In the genomic region with DNA sequence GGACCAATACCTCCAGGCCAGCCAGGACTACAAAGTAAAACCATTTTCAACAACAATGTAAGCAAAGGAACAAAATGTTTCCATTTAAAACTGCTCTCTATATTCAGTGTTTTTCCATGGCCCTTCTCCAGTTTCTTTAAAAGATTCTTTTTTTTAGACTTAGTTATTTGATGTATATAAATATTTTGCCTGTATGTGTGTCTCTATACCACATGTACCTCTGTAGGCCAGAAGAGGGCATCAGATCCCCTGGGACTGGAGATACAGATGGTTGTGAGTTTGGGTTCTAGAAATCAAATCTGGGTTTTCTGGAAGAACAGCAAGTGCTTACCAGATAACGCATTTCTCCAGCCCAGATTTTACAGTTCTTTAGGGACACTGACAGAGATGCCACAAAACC, we compare ENCODE assay signal across 18 mouse cellular contexts. TPM values are rescaled to one million over a fixed set of nuclear protein-coding genes. Genes with fewer than 3 reads are reported as not detected.
DNase-seq lines count a peak whose midpoint lies in the region; ATAC-seq and TF ChIP-seq lines count a peak whose summit lies in the region.
"Had no signal": no experiment of that assay in that cellular context is flagged by ENCODE, and none has a peak within 500 bp of the region (broad histone marks: within the 10 kb centered on the region; RNA-seq: fewer than 3 reads in every experiment).

No protein-coding gene starts in this region.

- no peak overlapping the region for H3K4me2 ChIP-seq in hindbrain, postnatal 0 days (ENCODE audit: low read depth, low read length)
- H3K4me2 ChIP-seq in hindbrain, embryonic 13.5 days, result no peak overlapping the region
- H3K4me2 ChIP-seq in midbrain, embryonic 14.5 days (ENCODE audit: low read length), result no peak overlapping the region
- no peak overlapping the region for H3K4me2 ChIP-seq in midbrain, embryonic 16.5 days (ENCODE audit: low read length)
- H3K4me2 ChIP-seq: heart, embryonic 15.5 days; limb, embryonic 12.5 days; neural tube, embryonic 13.5 days had no signal

- H3K9ac ChIP-seq in hindbrain, postnatal 0 days (replicated peaks; ENCODE audit: low read length), result no peak overlapping the region
- H3K9ac ChIP-seq in hindbrain, embryonic 13.5 days, result no peak overlapping the region
- H3K9ac ChIP-seq in midbrain, embryonic 14.5 days (replicated peaks; ENCODE audit: low read length), result no peak overlapping the region
- no peak overlapping the region for H3K9ac ChIP-seq in midbrain, embryonic 16.5 days (ENCODE audit: low read depth, low read length)
- H3K9ac ChIP-seq: heart, embryonic 15.5 days; limb, embryonic 12.5 days; neural tube, embryonic 13.5 days had no signal

- no peak overlapping the region for H3K4me3 ChIP-seq in hindbrain, postnatal 0 days (ENCODE audit: low read length)
- H3K4me3 ChIP-seq in hindbrain, embryonic 13.5 days, result no peak overlapping the region
- H3K4me3 ChIP-seq in midbrain, embryonic 14.5 days (replicated peaks; ENCODE audit: low read depth, low read length), result no peak overlapping the region
- H3K4me3 ChIP-seq in midbrain, embryonic 16.5 days (ENCODE audit: low read depth, low read length), result no peak overlapping the region
- H3K4me3 ChIP-seq in E14TG2a.4 (replicated peaks; ENCODE audit: low read length), result no peak overlapping the region
- H3K4me3 ChIP-seq: heart, embryonic 15.5 days; limb, embryonic 12.5 days; neural tube, embryonic 13.5 days had no signal

- no peak overlapping the region for H3K27ac ChIP-seq in hindbrain, postnatal 0 days
- H3K27ac ChIP-seq in hindbrain, embryonic 13.5 days, result no peak overlapping the region
- H3K27ac ChIP-seq in midbrain, embryonic 14.5 days (replicated peaks; ENCODE audit: low read depth, low read length), result no peak overlapping the region
- no peak overlapping the region for H3K27ac ChIP-seq in midbrain, embryonic 16.5 days (ENCODE audit: low read length)
- H3K27ac ChIP-seq: heart, embryonic 15.5 days; limb, embryonic 12.5 days; neural tube, embryonic 13.5 days had no signal

- peaks cover 13% of the 10 kb centered on the region for H3K36me3 ChIP-seq in hindbrain, postnatal 0 days (ENCODE audit: insufficient read depth, low read length)
- H3K36me3 ChIP-seq in hindbrain, embryonic 13.5 days, result peaks cover 32% of the 10 kb centered on the region
- H3K36me3 ChIP-seq in midbrain, embryonic 14.5 days (ENCODE audit: control insufficient read depth, insufficient read depth, low read length), result peaks cover 33% of the 10 kb centered on the region
- H3K36me3 ChIP-seq in midbrain, embryonic 16.5 days (ENCODE audit: control insufficient read depth, insufficient read depth, low read length), result peaks cover 7% of the 10 kb centered on the region; the same call in 1 of the 2 replicates
- peaks cover 12% of the 10 kb centered on the region for H3K36me3 ChIP-seq in E14TG2a.4 (ENCODE audit: insufficient read depth, low read length)
- H3K36me3 ChIP-seq: heart, embryonic 15.5 days had no signal

- peak; percentile 26; the same call in 1 of the 2 replicates for TF ChIP-seq CTCF in hindbrain, postnatal 0 days (IDR thresholded peaks at IDR 0.05; ENCODE audit: low read depth)
- peak; percentile 44 for TF ChIP-seq CTCF in E14TG2a.4 (conservative IDR thresholded peaks at IDR 0.05; ENCODE audit: low read length)

- ATAC-seq in hindbrain, postnatal 0 days, result no peak
- ATAC-seq in hindbrain, embryonic 13.5 days (ENCODE audit: low FRiP score), result no peak
- no peak for ATAC-seq in midbrain, embryonic 14.5 days (ENCODE audit: low FRiP score, low TSS enrichment)
- no peak for ATAC-seq in midbrain, embryonic 16.5 days
- ATAC-seq in granulocyte monocyte progenitor cell, adult 5-6 weeks (replicated peaks; ENCODE audit: poor library complexity, severe bottlenecking), result no peak

- H3K9me3 ChIP-seq in hindbrain, postnatal 0 days (ENCODE audit: low read length), result no peaks in the 10 kb centered on the region
- no peaks in the 10 kb centered on the region for H3K9me3 ChIP-seq in hindbrain, embryonic 13.5 days
- H3K9me3 ChIP-seq in midbrain, embryonic 14.5 days (ENCODE audit: control insufficient read depth, low read length), result no peaks in the 10 kb centered on the region
- no peaks in the 10 kb centered on the region for H3K9me3 ChIP-seq in midbrain, embryonic 16.5 days (replicated peaks; ENCODE audit: control insufficient read depth, low read length, poor library complexity, severe bottlenecking)
- H3K9me3 ChIP-seq in E14TG2a.4 (ENCODE audit: low read length), result no peaks in the 10 kb centered on the region
- H3K9me3 ChIP-seq: heart, embryonic 15.5 days; limb, embryonic 12.5 days; neural tube, embryonic 13.5 days had no signal

- WGBS in hindbrain, postnatal 0 days, result 68% methylated on average over 1 of the region's 1 CpGs
- WGBS in hindbrain, embryonic 13.5 days, result 71% methylated on average over 1 of the region's 1 CpGs
- 68% methylated on average over 1 of the region's 1 CpGs for WGBS in midbrain, embryonic 14.5 days
- WGBS in midbrain, embryonic 16.5 days, result 65% methylated on average over 1 of the region's 1 CpGs

- intact Hi-C loops in left cerebral cortex, postnatal 36 days (cut with DNase I), result no loop called here

- H3K27me3 ChIP-seq in hindbrain, postnatal 0 days (ENCODE audit: insufficient read depth, low read length), result no peaks in the 10 kb centered on the region
- H3K27me3 ChIP-seq in hindbrain, embryonic 13.5 days, result no peaks in the 10 kb centered on the region
- H3K27me3 ChIP-seq in midbrain, embryonic 14.5 days (ENCODE audit: control insufficient read depth, insufficient read depth, low read length), result no peaks in the 10 kb centered on the region
- H3K27me3 ChIP-seq in midbrain, embryonic 16.5 days (ENCODE audit: control insufficient read depth, insufficient read depth, low read depth, low read length), result no peaks in the 10 kb centered on the region
- H3K27me3 ChIP-seq in E14TG2a.4 (ENCODE audit: insufficient read depth, low read length), result no peaks in the 10 kb centered on the region
- H3K27me3 ChIP-seq: heart, embryonic 15.5 days; limb, embryonic 12.5 days; neural tube, embryonic 13.5 days had no signal

- peak; percentile 10 for DNase-seq in hindbrain, postnatal 0 days (ENCODE audit: low spot score)
- DNase-seq in midbrain, embryonic 14.5 days, result peak; percentile 4
- peak; percentile 29 for DNase-seq in induced T-regulatory cell, adult 2 months (ENCODE audit: low read depth)
- no peak for DNase-seq in left cerebral cortex, postnatal 36 days (ENCODE audit: low spot score in 2 of 2)
- DNase-seq: cerebellum, adult 8-10 months; gastrocnemius, postnatal 25 days; kidney, adult 18-20 months; kidney, postnatal 36 days; layer of hippocampus, postnatal 36 days; lung, adult 18-20 months; thymus, adult 18-20 months had no signal

- H3K4me1 ChIP-seq in hindbrain, postnatal 0 days (ENCODE audit: insufficient read depth, low read length), result 0 out of 2 replicates have a peak, but pooled peaks cover 9% of the 10 kb centered on the region
- peaks cover 19% of the 10 kb centered on the region for H3K4me1 ChIP-seq in hindbrain, embryonic 13.5 days (replicated peaks)
- H3K4me1 ChIP-seq in midbrain, embryonic 14.5 days (ENCODE audit: control insufficient read depth, insufficient read depth, low read length), result peaks cover 10% of the 10 kb centered on the region
- peaks cover 13% of the 10 kb centered on the region for H3K4me1 ChIP-seq in midbrain, embryonic 16.5 days (ENCODE audit: control insufficient read depth, insufficient read depth, low read length)
- peaks cover 21% of the 10 kb centered on the region for H3K4me1 ChIP-seq in E14TG2a.4 (replicated peaks; ENCODE audit: low read depth, low read length)

RNA-seq across cellular contexts. Expression of a gene that starts 1.3 kb away (rescaled TPM):
- total RNA-seq in hindbrain, postnatal 0 days (2014; rRNA removed), result 92.1 and 106 TPM in 2 replicates
- 85.6 and 86.8 TPM in 2 replicates for polyA plus RNA-seq in hindbrain, postnatal 0 days (2015; fragmentation: Nextera tagmentation; extraction: Ambion mirVana)
- 93.0 and 95.2 TPM in 2 replicates for polyA plus RNA-seq in hindbrain, embryonic 13.5 days (2015; fragmentation: Nextera tagmentation; extraction: Ambion mirVana)
- polyA plus RNA-seq in midbrain, embryonic 14.5 days (2014; fragmentation: Nextera tagmentation; extraction: Ambion mirVana), result 83.6 and 101 TPM in 2 replicates
- polyA plus RNA-seq in midbrain, embryonic 16.5 days (2015; fragmentation: Nextera tagmentation; extraction: Ambion mirVana), result 102 and 113 TPM in 2 replicates
- total RNA-seq in granulocyte monocyte progenitor cell, adult 5-6 weeks (2014; fragmentation: Nextera tagmentation), result 72.4 and 76.4 TPM in 2 replicates
- total RNA-seq in granulocyte monocyte progenitor cell, adult 5-6 weeks (2017), result 45.1 and 57.0 TPM in 2 replicates
- total RNA-seq in left cerebral cortex, postnatal 36 days (2021), result 10 to 100 TPM; 55.8 to 60.3 TPM

RNA-seq across cellular contexts. Expression of a gene that starts 26.4 kb away (rescaled TPM):
- total RNA-seq in hindbrain, postnatal 0 days (2014; rRNA removed), result 17.7 and 24.6 TPM in 2 replicates
- 14.7 and 16.1 TPM in 2 replicates for polyA plus RNA-seq in hindbrain, postnatal 0 days (2015; fragmentation: Nextera tagmentation; extraction: Ambion mirVana)
- 28.1 and 32.5 TPM in 2 replicates for polyA plus RNA-seq in hindbrain, embryonic 13.5 days (2015; fragmentation: Nextera tagmentation; extraction: Ambion mirVana)
- polyA plus RNA-seq in midbrain, embryonic 14.5 days (2014; fragmentation: Nextera tagmentation; extraction: Ambion mirVana), result 17.4 and 20.1 TPM in 2 replicates
- polyA plus RNA-seq in midbrain, embryonic 16.5 days (2015; fragmentation: Nextera tagmentation; extraction: Ambion mirVana), result 33.1 and 40.4 TPM in 2 replicates
- 14.8 and 26.8 TPM in 2 replicates for total RNA-seq in granulocyte monocyte progenitor cell, adult 5-6 weeks (2014; fragmentation: Nextera tagmentation)
- 19.8 and 20.7 TPM in 2 replicates for total RNA-seq in granulocyte monocyte progenitor cell, adult 5-6 weeks (2017)
- 10 to 100 TPM; 50.0 to 52.4 TPM for total RNA-seq in left cerebral cortex, postnatal 36 days (2021)

RNA-seq across cellular contexts. Expression of a gene that starts 33.2 kb away (rescaled TPM):
- 347 and 382 TPM in 2 replicates for total RNA-seq in hindbrain, postnatal 0 days (2014; rRNA removed)
- polyA plus RNA-seq in hindbrain, postnatal 0 days (2015; fragmentation: Nextera tagmentation; extraction: Ambion mirVana), result 284 and 285 TPM in 2 replicates
- 168 TPM in 2 replicates for polyA plus RNA-seq in hindbrain, embryonic 13.5 days (2015; fragmentation: Nextera tagmentation; extraction: Ambion mirVana)
- 200 and 209 TPM in 2 replicates for polyA plus RNA-seq in midbrain, embryonic 14.5 days (2014; fragmentation: Nextera tagmentation; extraction: Ambion mirVana)
- polyA plus RNA-seq in midbrain, embryonic 16.5 days (2015; fragmentation: Nextera tagmentation; extraction: Ambion mirVana), result 192 and 206 TPM in 2 replicates
- 33.9 and 35.5 TPM in 2 replicates for total RNA-seq in granulocyte monocyte progenitor cell, adult 5-6 weeks (2014; fragmentation: Nextera tagmentation)
- total RNA-seq in granulocyte monocyte progenitor cell, adult 5-6 weeks (2017), result 36.2 and 37.8 TPM in 2 replicates
- 100 to 1,000 TPM; 258 to 307 TPM for total RNA-seq in left cerebral cortex, postnatal 36 days (2021)

Comparison
In these comparisons a context has a peak if more than half of its experiments do, and no peak if none do; other contexts are left out.
1. DNase-seq: peak in hindbrain, postnatal 0 days (single experiment), midbrain, embryonic 14.5 days (single experiment) and induced T-regulatory cell, adult 2 months (single experiment); none in left cerebral cortex, postnatal 36 days (0 of 2).